Mouse (Mus musculus): ENCODE results near the gene Rhoh.

DNA sequence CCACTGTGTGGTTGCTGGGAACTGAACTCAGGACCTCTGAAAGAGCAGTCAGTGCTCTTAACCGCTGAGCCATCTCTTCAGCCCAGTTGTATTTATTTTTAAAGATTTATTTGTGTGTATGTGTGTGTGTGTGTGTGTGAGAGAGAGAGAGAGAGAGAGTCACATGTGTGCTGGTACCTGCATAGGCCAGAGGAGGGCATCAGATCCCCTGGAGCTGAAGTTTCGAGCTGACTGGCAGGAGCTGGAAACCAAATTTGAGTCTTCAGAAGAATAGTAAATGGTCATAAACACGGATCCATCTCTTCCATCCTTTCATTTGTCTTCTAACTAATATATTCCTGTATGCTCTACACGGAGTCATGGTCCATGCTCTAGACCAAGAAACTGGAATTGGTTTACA is 72.2 kb downstream of the Rhoh start:
- TF ChIP-seq ZNF384 (IDR thresholded peaks at IDR 0.05; ENCODE audit: low read depth, low read length) (no peak), CHD2 (IDR thresholded peaks at IDR 0.05; ENCODE audit: low read depth, low read length) (no peak), MAFK (IDR thresholded peaks at IDR 0.05; ENCODE audit: insufficient read depth, low read depth, low read length) (no peak), HCFC1 (IDR thresholded peaks at IDR 0.05; ENCODE audit: borderline replicate concordance, insufficient read depth, low read length) (no peak), ZC3H11A (IDR thresholded peaks at IDR 0.05; ENCODE audit: borderline replicate concordance, low read depth, low read length) (no peak)
